Mouse (Mus musculus): ENCODE data around the gene Asphd1. TPM values are rescaled to one million over a fixed set of nuclear protein-coding genes. Genes with fewer than 3 reads are reported as not detected.

Asphd1 gene
- polyA plus RNA-seq, 1 experiment from 2014 or later, result 1.5 TPM

- Histone ChIP-seq H3K27ac (ENCODE audit: low read depth, low read length) (no peak overlapping the region), H3K27me3 (ENCODE audit: control insufficient read depth, insufficient read depth, low read length) (peaks cover 6% of the 10 kb centered on the region), H3K4me3 (ENCODE audit: low read depth, low read length) (no peak overlapping the region), H3K9me3 (ENCODE audit: control insufficient read depth, low read length) (no peaks in the 10 kb centered on the region), H3K4me1 (ENCODE audit: control insufficient read depth, insufficient read depth, low read length) (no peaks in the 10 kb centered on the region), H3K36me3 (ENCODE audit: control insufficient read depth, insufficient read depth, low read length) (no peaks in the 10 kb centered on the region), H3K4me2 (no peak overlapping the region), H3K9ac (ENCODE audit: low read length) (no peak overlapping the region)
- no peak for ATAC-seq (ENCODE audit: low FRiP score)
- no peak for DNase-seq (ENCODE audit: low spot score, missing footprints)
- 71% methylated on average over 9 of the region's 9 CpGs for WGBS
Observed at GRCm38 (mm10) chr7:126959780-126960179, 10.4 kb upstream of the Asphd1 start.

- H3K9me3 ChIP-seq (ENCODE audit: control insufficient read depth, low read length), result no peaks in the 10 kb centered on the region
- DNase-seq (ENCODE audit: low spot score, missing footprints) (no peak), ATAC-seq (ENCODE audit: low FRiP score) (no peak)
- WGBS, result 75% methylated on average over 3 of the region's 3 CpGs
- no peak overlapping the region for H3K27ac ChIP-seq (ENCODE audit: low read depth, low read length)
- H3K4me2 ChIP-seq, result no peak overlapping the region
- H3K4me3 ChIP-seq (ENCODE audit: low read depth, low read length), result no peak overlapping the region
- H3K36me3 ChIP-seq (ENCODE audit: control insufficient read depth, insufficient read depth, low read length), result no peaks in the 10 kb centered on the region
- H3K27me3 ChIP-seq (ENCODE audit: control insufficient read depth, insufficient read depth, low read length), result peaks cover 19% of the 10 kb centered on the region
- H3K4me1 ChIP-seq (ENCODE audit: control insufficient read depth, insufficient read depth, low read length), result peaks cover 5% of the 10 kb centered on the region
- H3K9ac ChIP-seq (ENCODE audit: low read length), result no peak overlapping the region
Observed at GRCm38 (mm10) chr7:126955125-126955524, 5.7 kb upstream of the Asphd1 start.

GRCm38 (mm10) chr7:126952646-126953045, 3.3 kb upstream of the Asphd1 start:
- DNase-seq (ENCODE audit: low spot score, missing footprints) (no peak), ATAC-seq (ENCODE audit: low FRiP score) (no peak)
- H3K27me3 ChIP-seq (ENCODE audit: control insufficient read depth, insufficient read depth, low read length), result peaks cover 22% of the 10 kb centered on the region
- H3K9me3 ChIP-seq (ENCODE audit: control insufficient read depth, low read length), result no peaks in the 10 kb centered on the region
- no peak overlapping the region for H3K27ac ChIP-seq (ENCODE audit: low read depth, low read length)
- WGBS, result 2% methylated on average over 8 of the region's 8 CpGs
- peak overlapping the region; percentile 53; the same call in 1 of the 2 replicates for H3K4me2 ChIP-seq
- H3K4me1 ChIP-seq (ENCODE audit: control insufficient read depth, insufficient read depth, low read length), result peaks cover 6% of the 10 kb centered on the region
- H3K4me3 ChIP-seq (ENCODE audit: low read depth, low read length), result no peak overlapping the region
- H3K9ac ChIP-seq (ENCODE audit: low read length), result no peak overlapping the region
- H3K36me3 ChIP-seq (ENCODE audit: control insufficient read depth, insufficient read depth, low read length), result no peaks in the 10 kb centered on the region

GRCm38 (mm10) chr7:126951741-126952140, 2.4 kb upstream of the Asphd1 start:
- H3K36me3 ChIP-seq (ENCODE audit: control insufficient read depth, insufficient read depth, low read length), result no peaks in the 10 kb centered on the region
- H3K4me1 ChIP-seq (ENCODE audit: control insufficient read depth, insufficient read depth, low read length), result peaks cover 6% of the 10 kb centered on the region
- ATAC-seq (ENCODE audit: low FRiP score), result no peak
- no peaks in the 10 kb centered on the region for H3K9me3 ChIP-seq (ENCODE audit: control insufficient read depth, low read length)
- 26% methylated on average over 4 of the region's 4 CpGs for WGBS
- H3K27me3 ChIP-seq (ENCODE audit: control insufficient read depth, insufficient read depth, low read length), result peaks cover 22% of the 10 kb centered on the region
- peak overlapping the region; percentile 53 for H3K4me2 ChIP-seq
- DNase-seq (ENCODE audit: low spot score, missing footprints), result peak; percentile 77
- H3K9ac ChIP-seq (ENCODE audit: low read length), result peak overlapping the region; percentile 43; the same call in 1 of the 2 replicates
- H3K27ac ChIP-seq (ENCODE audit: low read depth, low read length), result no peak overlapping the region
- peak overlapping the region; percentile 23 for H3K4me3 ChIP-seq (ENCODE audit: low read depth, low read length)

DNA sequence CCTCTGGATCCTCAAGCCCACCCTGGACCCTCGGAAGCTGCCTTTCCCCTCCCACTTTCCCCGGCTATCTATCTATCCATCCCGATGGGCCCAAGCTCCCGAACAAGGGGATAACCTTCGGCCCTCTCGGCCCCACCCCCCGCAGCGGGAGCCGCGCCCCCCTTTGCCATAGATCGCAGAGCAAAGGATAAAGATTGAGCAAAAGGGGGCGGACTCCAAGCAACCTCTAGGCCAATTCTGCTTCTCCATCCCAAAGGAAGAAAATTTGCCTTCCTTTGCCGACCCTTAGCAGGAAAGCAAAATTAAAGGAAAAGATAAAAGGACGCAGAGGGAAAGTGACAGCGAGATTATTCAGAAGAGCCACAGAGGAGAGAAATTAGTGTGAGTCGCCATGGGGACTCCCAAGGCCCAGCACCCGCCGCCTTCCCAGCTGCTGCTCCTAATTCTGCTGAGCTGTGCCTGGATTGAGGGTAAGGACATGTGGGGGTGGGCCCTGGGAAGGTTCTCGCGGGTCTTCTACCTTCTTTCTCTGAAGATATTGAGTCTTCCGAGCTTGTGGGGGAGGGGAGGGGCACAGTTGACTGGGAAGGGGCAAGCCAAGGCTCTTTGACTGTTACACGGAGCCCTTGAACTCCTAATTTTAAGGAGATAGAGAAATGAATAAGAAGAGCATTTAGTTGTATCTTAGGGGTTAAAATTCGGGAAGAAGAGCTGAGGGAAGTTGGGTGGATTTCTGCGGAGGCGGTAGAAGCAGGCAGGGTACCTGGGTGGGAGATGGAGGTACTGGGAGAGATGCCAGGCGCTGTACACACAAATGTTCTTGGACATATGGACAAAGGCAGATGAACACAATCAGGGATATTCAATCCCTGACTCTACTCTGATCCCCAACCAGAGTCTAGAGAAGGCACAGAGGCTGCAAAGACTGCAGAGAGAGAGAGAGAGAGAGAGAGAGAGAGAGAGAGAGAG, 1.5 kb upstream of the Asphd1 start:
- Histone ChIP-seq H3K4me2 (peak overlapping the region; percentile 53), H3K4me1 (ENCODE audit: control insufficient read depth, insufficient read depth, low read length) (peaks cover 6% of the 10 kb centered on the region), H3K4me3 (ENCODE audit: low read depth, low read length) (peak overlapping the region; percentile 23), H3K9ac (ENCODE audit: low read length) (peak overlapping the region; percentile 43; the same call in 1 of the 2 replicates), H3K9me3 (ENCODE audit: control insufficient read depth, low read length) (no peaks in the 10 kb centered on the region), H3K27ac (ENCODE audit: low read depth, low read length) (peak overlapping the region; percentile 47), H3K36me3 (ENCODE audit: control insufficient read depth, insufficient read depth, low read length) (no peaks in the 10 kb centered on the region), H3K27me3 (ENCODE audit: control insufficient read depth, insufficient read depth, low read length) (peaks cover 22% of the 10 kb centered on the region)
- DNase-seq (ENCODE audit: low spot score, missing footprints) (peak; percentile 90), ATAC-seq (ENCODE audit: low FRiP score) (peak; percentile 15; the same call in 1 of the 2 replicates)
- 5% methylated on average over 26 of the region's 26 CpGs for WGBS

GRCm38 (mm10) chr7:126949793-126950646, 638 bp upstream of the Asphd1 start, which contains the start of gene Sez6l2:
TSS of gene Sez6l2 (plus strand) at chr7:126950563.
- H3K4me3 ChIP-seq (ENCODE audit: low read depth, low read length), result peak within 1 kb of the TSS; percentile 23
- peaks cover 22% of the 10 kb centered on the region for H3K27me3 ChIP-seq (ENCODE audit: control insufficient read depth, insufficient read depth, low read length)
- WGBS, result under 1% methylated on average over 42 of the region's 42 CpGs
- peak within 1 kb of the TSS; percentile 43 for H3K9ac ChIP-seq (ENCODE audit: low read length)
- no peaks in the 10 kb centered on the region for H3K9me3 ChIP-seq (ENCODE audit: control insufficient read depth, low read length)
- ATAC-seq (ENCODE audit: low FRiP score) (peak; percentile 87), DNase-seq (ENCODE audit: low spot score, missing footprints) (peak; percentile 99)
- peak within 1 kb of the TSS; percentile 53 for H3K4me2 ChIP-seq
- H3K36me3 ChIP-seq (ENCODE audit: control insufficient read depth, insufficient read depth, low read length), result no peaks in the 10 kb centered on the region
- peaks cover 6% of the 10 kb centered on the region for H3K4me1 ChIP-seq (ENCODE audit: control insufficient read depth, insufficient read depth, low read length)
- peak within 1 kb of the TSS; percentile 47 for H3K27ac ChIP-seq (ENCODE audit: low read depth, low read length)

DNA sequence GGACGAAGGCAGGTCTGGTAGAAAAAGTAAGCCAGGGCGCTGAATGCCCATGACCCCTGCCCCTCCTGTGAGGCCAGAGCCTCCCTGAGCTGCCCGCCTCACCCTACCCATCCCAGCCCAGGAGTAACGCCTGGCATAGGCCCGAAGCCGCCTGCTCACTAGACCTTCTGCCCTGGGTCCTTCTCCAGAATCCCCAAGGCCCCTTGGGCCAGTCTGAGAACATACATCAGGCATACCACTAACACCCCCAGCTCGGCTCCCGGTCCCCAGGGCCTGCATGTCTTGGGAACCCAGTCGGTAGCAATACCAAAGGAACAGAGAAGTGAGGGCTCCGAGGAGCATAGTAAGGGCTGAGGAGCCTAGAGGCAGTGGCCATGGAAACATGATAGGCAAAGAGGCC, 756 bp downstream of the Asphd1 start:
- ATAC-seq (ENCODE audit: low FRiP score) (no peak), DNase-seq (ENCODE audit: low spot score, missing footprints) (peak; percentile 82)
- peaks cover 6% of the 10 kb centered on the region for H3K4me1 ChIP-seq (ENCODE audit: control insufficient read depth, insufficient read depth, low read length)
- H3K4me2 ChIP-seq, result peak overlapping the region; percentile 53
- 82% methylated on average over 10 of the region's 10 CpGs for WGBS
- H3K27ac ChIP-seq (ENCODE audit: low read depth, low read length), result no peak overlapping the region
- no peak overlapping the region for H3K4me3 ChIP-seq (ENCODE audit: low read depth, low read length)
- no peaks in the 10 kb centered on the region for H3K9me3 ChIP-seq (ENCODE audit: control insufficient read depth, low read length)
- peaks cover 7% of the 10 kb centered on the region; the same call in 1 of the 2 replicates for H3K36me3 ChIP-seq (ENCODE audit: control insufficient read depth, insufficient read depth, low read length)
- H3K27me3 ChIP-seq (ENCODE audit: control insufficient read depth, insufficient read depth, low read length), result peaks cover 22% of the 10 kb centered on the region
- peak overlapping the region; percentile 10; the same call in 1 of the 2 replicates for H3K9ac ChIP-seq (ENCODE audit: low read length)

DNA sequence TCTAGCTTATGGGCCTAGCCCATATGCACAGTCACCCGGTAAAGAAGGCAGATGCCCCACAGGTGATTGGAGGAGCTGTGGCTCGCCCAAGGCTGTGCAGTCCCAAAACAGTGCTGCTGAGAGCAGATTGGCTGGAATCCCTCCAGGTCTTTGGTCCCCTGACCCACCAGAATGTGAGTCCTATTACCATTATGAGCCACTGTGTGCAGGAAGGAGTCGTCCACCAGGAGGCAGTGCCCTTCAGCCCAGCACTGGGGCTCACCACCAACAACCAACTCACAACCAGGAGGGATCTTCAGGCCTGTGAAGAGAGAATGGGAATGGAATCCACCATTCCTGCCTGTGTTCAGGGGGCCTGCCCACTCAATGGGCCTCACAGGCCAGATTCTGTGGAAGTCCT, 2.9 kb downstream of the Asphd1 start:
- no peak for ATAC-seq (ENCODE audit: low FRiP score)
- H3K9me3 ChIP-seq (ENCODE audit: control insufficient read depth, low read length), result no peaks in the 10 kb centered on the region
- 44% methylated on average over 3 of the region's 3 CpGs for WGBS

More for the DNA sequence above, 2.9 kb downstream of the Asphd1 start:
- Histone ChIP-seq H3K27me3 (ENCODE audit: control insufficient read depth, insufficient read depth, low read length) (peaks cover 16% of the 10 kb centered on the region), H3K27ac (ENCODE audit: low read depth, low read length) (no peak overlapping the region), H3K36me3 (ENCODE audit: control insufficient read depth, insufficient read depth, low read length) (peaks cover 7% of the 10 kb centered on the region; the same call in 1 of the 2 replicates), H3K4me2 (no peak overlapping the region), H3K9ac (ENCODE audit: low read length) (no peak overlapping the region), H3K4me1 (ENCODE audit: control insufficient read depth, insufficient read depth, low read length) (peaks cover 11% of the 10 kb centered on the region), H3K4me3 (ENCODE audit: low read depth, low read length) (no peak overlapping the region)
- peak; percentile 84 for DNase-seq (ENCODE audit: low spot score, missing footprints)
